Mouse (Mus musculus) adrenal gland, adult 2 months (tissue): ENCODE measurements around the gene Cd4. TPM values are rescaled to one million over a fixed set of nuclear protein-coding genes. Genes with fewer than 3 reads are reported as not detected.
"Not testable (repeated sequence)": the region's sequence is repeated elsewhere in the genome, so short reads cannot be mapped to it uniquely, and the experiment has no call there.

Source experiments
- DNase-seq: peaks from one replicate; pipeline ENCODE4 v3.0.0; 2021
- polyA plus RNA-seq: library from polyadenylated mRNA; depleted of rRNA; stranded (reverse); fragments of >200 nt; gene quantifications from 2 replicates; pipeline ENCODE4 v1.2.3, GENCODE M21; 2012
- total RNA-seq, 2 experiments: library from RNA; stranded (reverse); gene quantifications; 2 replicates each; pipeline ENCODE4 v1.2.3; 2021

The Cd4 gene
- total and polyA plus RNA-seq, 3 experiments = 0.31 to 0.61 (median 0.55) TPM

GRCm38 (mm10) chr6:124915942-124916694 is 28.1 kb upstream of the Cd4 start:
- DNase-seq = peak; percentile 41

DNA sequence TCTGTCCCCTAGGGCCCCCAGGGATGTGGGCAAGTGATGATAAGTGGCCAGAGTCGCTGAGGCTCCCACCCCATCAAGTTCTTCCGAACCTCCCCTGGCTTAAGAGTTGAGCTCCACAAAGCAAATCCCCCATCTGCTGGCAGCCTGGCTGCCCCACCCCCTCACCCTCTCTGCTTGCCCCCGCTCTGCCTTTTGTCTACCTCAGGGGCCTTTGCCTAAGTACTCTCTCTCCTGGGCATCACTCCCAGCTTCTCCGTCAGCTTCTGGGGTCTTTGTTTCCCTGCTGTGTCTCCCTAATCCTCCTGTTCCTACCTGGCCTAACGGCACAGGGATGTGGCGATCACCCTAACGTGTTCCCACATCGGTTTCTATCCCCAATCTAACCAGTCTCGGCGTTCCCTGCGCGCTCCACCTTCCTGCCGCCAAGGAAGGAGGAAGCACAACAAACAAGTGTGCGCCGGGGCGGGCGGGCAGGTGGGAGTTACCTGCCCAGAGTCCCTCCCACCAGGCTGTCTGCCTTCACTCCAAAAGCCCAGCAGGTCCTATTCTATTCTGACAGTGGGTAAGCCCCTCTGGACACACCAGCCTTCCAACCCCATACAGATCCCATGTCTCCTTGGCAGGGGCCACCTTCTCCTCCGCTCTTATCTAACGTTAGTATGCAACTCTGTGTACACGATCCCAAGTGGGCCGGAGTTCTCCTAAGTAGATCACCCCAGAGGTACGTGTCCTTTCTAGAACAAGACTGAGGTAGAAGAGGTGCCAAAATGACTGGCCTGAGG is 27.3 kb upstream of the Cd4 start:
- peak; percentile 34 for DNase-seq

GRCm38 (mm10) chr6:124914511-124914910 is 26.5 kb upstream of the Cd4 start:
- DNase-seq = no peak

DNA sequence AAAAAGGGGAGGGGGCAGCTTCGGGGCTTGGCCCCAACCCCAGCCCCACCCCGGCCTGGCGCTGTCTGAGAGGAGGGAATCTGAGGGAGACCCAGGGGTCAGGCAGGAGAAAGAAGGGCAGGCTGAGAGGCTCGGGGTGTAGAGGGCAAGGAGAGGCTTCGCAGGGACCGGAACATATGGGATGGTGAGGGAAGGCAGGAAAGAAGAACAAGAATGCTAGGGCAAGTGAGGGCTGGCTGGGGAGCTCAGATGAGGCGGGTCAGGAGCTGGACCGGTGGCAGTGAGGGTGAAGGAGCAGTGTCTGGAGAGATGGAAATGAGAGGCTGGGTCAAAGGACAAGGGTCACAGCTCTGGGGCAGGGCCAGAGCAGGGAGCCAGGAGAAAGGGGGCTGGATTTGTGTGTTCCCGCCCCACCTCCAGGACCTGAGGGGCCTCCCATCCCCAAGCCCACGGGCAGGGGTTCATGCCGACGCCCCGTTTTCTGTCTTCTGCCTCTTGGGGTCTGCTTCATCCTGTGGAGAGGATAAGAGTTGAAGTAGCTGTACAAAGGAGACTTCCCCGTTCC is 25.8 kb upstream of the Cd4 start:
- DNase-seq = peak; percentile 42

- peak; percentile 33 for DNase-seq
Measured at GRCm38 (mm10) chr6:124913214-124913613, 25.2 kb upstream of the Cd4 start.

DNA sequence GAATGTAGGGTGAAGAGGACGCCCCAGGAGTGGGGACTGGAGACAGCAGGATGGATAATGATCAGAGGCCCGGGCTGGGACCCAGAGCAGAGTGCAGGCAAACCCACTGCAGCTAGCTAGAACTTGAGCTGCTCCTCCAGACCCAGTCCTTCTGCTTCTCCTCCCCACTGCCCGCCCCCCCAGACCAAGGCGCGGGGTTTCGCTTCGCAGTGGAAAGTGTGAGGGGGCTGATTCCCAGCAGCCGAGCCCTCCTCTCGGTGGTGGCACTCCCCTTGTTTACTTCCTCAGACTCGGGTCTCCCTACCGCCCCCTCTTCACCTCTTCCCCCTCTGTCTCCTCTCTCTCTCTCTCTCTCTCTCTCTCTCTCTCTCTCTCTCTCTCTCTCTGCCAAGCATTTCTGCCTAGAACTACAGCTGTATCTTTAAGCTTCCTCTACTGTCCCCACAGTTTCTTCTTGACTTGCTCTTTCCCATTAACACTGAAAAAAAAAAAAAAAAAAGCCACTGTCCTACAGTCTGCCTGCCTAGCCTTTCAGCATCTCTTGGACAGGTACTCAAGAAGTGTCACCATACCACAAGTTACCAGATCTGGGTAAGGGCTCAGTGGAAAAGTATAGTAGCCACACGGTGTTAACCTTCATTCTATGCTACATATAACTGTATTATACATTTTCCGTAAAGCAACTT is 23.7 kb upstream of the Cd4 start, which contains the start of gene Lag3:
TSS of gene Lag3 (minus strand) at position 173 of the 686 bp plus-strand sequence.
- DNase-seq = no peak

DNA sequence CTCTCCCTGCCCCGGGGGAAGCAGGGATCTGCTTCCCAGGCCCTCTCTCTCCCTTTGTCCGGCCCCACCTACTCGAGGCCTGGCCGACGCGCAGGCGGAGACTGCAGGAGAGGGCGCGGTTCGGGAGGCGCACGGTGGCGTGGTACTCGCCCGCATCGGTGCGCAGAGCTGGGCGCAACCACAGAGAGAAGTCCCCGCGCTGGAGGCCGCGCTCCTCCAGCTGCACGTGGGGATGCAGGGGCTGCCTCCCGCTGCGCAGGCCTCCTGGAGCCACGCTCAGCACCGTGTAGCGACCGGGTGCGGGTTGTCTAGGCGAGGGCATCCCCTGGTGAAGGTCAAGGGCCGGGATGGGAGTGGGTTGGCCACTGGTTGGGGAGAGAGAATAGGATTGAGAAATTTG is 22.0 kb upstream of the Cd4 start:
- DNase-seq = no peak

GRCm38 (mm10) chr6:124907767-124908166 is 19.7 kb upstream of the Cd4 start:
- no peak for DNase-seq

DNA sequence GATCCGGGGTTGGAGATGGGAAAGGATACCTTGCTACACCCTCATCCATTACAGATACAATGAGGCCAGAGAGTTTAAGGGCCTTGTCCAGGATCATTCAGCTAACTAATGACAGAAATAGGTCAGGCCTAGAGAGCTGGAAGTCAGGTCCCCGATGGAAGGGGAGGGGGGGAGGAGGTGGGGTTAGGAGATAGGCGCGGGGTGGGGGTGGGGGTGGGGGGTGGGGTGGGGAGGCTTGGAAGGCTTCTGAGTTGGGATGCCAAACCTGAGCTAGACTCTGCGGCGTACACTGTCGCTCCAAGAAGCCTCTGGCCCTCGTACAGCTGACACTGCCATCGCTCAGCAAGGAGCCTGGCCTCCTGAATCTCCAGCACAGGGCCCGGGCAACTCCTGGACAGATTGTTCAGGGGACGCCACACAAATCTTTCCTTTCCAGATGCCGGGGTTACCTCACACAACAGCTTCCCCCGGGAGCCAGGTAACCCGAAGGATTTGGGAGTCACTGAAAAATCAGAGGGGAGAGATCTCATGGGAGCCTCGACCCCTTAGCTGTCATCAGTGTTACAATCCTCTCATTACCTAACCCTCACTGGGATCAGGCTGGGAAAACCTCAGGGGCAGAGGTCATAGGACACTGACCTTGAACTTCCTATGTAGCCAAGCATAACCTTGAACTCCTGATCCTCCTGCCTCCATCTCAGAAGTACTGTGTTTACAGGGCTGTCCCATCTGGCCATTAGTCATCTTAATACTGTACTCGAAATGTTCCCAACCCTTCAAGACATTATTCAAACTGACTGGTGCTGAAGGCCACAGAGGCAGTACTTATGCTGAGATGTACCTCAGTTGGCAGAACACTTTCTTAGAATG is 17.2 kb upstream of the Cd4 start:
- DNase-seq = peak; percentile 31

DNA sequence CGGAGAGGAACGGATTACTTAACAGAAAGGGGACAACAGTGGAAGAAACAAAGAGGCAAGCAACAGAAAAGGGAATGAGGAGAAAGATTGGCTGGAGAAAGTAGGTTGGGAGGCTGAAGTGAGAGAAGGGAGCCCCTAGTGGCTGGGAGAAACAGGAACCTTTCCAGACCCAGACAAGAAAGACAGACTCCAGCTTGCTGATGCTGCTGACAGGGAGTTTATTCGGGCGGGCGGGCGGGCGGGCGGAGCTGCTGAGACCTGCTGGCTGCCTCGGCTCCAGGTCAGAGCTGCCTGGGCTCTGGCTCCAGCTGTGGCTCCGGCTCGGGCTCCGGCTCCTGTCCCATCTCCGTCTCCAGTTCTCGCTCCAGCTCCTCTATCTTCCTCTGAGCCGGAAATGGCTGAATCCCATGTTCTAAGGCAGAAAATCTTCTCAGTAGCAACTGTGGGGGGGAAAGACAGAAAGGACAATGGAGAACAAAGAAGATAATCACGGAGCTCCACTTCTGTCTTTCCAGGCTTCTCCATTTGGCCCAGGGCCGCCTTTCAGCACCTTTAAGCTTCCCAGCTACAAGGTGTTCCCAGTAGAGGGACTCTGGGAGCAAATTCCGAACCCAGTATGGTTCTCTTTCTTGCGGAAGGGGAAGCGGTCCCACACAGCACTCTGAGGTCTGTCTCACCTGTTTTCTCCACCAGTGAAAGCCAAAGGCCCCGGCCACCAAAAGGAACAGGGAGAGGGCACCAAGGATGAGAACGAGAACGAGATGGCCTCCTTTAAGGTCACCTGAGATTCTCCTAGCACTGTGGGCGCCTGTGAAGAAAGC is 16.4 kb upstream of the Cd4 start:
- peak; percentile 86 for DNase-seq

DNA sequence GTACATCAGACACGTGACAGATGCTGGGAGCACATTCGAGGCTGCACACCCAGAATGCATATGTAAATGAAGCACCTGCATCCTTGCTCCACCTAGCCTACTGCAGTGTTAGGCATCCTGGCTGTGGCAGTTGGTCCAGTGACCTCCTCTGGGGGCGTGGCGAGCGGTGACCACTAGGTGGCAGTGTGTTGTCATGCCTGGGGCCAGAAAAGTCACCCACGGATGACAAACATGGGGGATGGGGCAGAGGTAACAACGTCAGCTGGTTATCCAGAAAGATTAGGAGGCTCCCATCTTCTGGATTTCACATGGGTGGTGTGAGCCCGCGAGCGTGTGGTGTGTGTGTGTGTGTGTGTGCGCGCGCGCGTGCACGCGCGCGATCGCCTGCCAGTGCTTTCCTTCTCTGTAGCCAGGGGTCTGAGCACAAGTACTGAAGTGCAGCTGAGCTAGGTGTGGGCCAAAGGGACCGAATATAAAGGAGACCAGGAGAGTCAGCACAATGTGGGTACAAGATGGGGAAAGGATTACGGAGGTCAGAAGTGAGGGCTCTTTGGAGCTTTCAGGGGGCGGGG is 15.6 kb upstream of the Cd4 start:
- peak; percentile 96 for DNase-seq

GRCm38 (mm10) chr6:124901851-124902250 is 13.8 kb upstream of the Cd4 start:
- DNase-seq = no peak

DNA sequence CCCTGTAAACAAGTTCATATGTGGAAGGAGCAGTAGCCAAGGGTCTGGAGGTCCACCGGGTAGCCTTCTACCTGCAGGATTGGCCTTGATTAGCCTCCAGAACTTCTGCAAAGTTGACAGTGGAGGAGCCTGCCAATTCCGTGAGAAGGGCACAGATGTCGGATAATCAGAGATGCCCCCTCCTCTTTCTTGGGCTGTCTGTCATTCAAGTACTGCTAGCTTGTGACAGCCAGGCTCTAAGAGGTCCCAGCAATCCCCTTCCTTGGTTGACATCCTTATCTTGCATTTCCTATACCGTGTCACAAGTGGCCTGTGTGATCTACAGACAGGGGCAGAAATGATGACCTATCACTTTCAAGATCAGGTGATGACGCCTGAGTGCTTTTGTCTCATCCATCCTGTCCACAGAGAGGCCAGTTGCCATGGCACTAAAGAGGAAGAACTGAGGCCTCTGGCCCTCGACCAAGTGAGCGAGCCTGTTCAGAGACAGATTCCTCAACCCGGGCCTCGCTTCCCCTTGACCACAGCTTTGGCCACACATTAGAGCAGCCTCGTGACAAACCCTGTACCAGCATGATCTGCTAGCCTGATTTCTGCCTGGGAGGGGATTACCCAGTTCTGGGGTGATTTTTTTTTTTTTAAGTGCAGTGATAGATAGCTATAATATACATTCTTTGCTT is 12.9 kb upstream of the Cd4 start:
- no peak for DNase-seq

- DNase-seq = no peak
Measured at GRCm38 (mm10) chr6:124900056-124900800, 12.2 kb upstream of the Cd4 start.

GRCm38 (mm10) chr6:124898359-124898758 is 10.3 kb upstream of the Cd4 start:
- DNase-seq = no peak

DNA sequence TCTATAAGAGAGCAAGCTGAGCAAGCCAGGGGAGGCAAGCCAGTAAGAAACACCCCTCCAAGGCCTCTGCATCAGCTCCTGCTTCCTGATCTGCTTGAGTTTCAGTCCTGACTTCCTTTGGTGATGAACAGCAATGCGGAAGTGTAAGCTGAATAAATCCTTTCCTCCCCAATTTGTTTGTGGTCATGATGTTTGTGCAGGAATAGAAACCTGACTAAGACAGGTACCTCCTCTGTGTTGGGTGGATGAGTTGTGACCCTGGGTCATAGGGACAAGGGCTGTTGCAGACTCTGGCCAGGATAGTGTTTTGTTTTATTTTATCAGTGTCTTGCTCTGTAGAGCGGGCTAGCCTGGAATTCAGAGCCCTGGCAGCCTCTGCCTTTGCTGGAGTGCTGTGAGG is 6.1 kb upstream of the Cd4 start:
- not testable (repeated sequence) for DNase-seq

- no peak for DNase-seq
Measured at GRCm38 (mm10) chr6:124890997-124891396, 3.0 kb upstream of the Cd4 start.

GRCm38 (mm10) chr6:124888555-124889125 is 619 bp upstream of the Cd4 start:
- DNase-seq = no peak
